Mouse (Mus musculus) kidney, embryonic 15.5 days (tissue): ENCODE measurements around the gene Kansl1l. TPM values are rescaled to one million over a fixed set of nuclear protein-coding genes. Genes with fewer than 3 reads are reported as not detected.
A peak's percentile ranks its signal among the peaks of the same experiment; 100 is the strongest.

ENCODE experiments used
- ATAC-seq: fragments of 200-750 bp; cut with Nextera tagmentation; replicated peaks from 2 replicates; pipeline ENCODE4 v1.8.0; 2017; ENCODE audit warnings: moderate TSS enrichment; ENCODE audit not compliant: low FRiP score
- H3K27ac ChIP-seq: fragments of 300-500 bp; sonication (generic); 2 replicates; pipeline ENCODE4 v1.5.1; 2015; ENCODE audit warnings: mild to moderate bottlenecking, inconsistent platforms
- H3K27me3 ChIP-seq: fragments of 300-500 bp; sonication (generic); 2 replicates; pipeline ENCODE4 v1.6.1; 2015; ENCODE audit warnings: inconsistent platforms
- H3K36me3 ChIP-seq: fragments of 300-500 bp; sonication (generic); 2 replicates; pipeline ENCODE4 v1.6.1; 2015; ENCODE audit warnings: inconsistent platforms
- H3K4me1 ChIP-seq: fragments of 300-500 bp; sonication (generic); 2 replicates; pipeline ENCODE4 v1.6.1; 2015; ENCODE audit warnings: inconsistent platforms
- H3K4me2 ChIP-seq: fragments of 300-500 bp; sonication (generic); 2 replicates; pipeline ENCODE4 v1.6.1; 2015; ENCODE audit warnings: moderate library complexity, mild to moderate bottlenecking, inconsistent platforms
- H3K4me3 ChIP-seq: fragments of 300-500 bp; sonication (generic); replicated peaks from 2 replicates; pipeline ENCODE4 v1.5.1; 2015; ENCODE audit warnings: mild to moderate bottlenecking, inconsistent platforms
- H3K9ac ChIP-seq: fragments of 300-500 bp; sonication (generic); 2 replicates; pipeline ENCODE4 v1.6.1; 2015; ENCODE audit warnings: mild to moderate bottlenecking, inconsistent platforms
- H3K9me3 ChIP-seq: fragments of 300-500 bp; sonication (generic); replicated peaks from 2 replicates; pipeline ENCODE4 v1.6.1; 2016; ENCODE audit warnings: inconsistent platforms
- WGBS: fragments of 180-500 bp; shearing (Covaris S2); methylation state at CpG from one replicate; pipeline ENCODE4 v1.1.7; 2015; ENCODE audit warnings: mixed read lengths; 5-methylcytosine and 5-hydroxymethylcytosine counted together
- polyA plus RNA-seq: library from polyadenylated mRNA; unstranded; fragments of >200 nt; fragmentation: Nextera tagmentation; extraction: Ambion mirVana; gene quantifications from 2 replicates; pipeline ENCODE4 v1.2.1, GENCODE M21; 2015

Kansl1l gene
- polyA plus RNA-seq, 1 experiment from 2014 or later, result 20.1 TPM

DNA sequence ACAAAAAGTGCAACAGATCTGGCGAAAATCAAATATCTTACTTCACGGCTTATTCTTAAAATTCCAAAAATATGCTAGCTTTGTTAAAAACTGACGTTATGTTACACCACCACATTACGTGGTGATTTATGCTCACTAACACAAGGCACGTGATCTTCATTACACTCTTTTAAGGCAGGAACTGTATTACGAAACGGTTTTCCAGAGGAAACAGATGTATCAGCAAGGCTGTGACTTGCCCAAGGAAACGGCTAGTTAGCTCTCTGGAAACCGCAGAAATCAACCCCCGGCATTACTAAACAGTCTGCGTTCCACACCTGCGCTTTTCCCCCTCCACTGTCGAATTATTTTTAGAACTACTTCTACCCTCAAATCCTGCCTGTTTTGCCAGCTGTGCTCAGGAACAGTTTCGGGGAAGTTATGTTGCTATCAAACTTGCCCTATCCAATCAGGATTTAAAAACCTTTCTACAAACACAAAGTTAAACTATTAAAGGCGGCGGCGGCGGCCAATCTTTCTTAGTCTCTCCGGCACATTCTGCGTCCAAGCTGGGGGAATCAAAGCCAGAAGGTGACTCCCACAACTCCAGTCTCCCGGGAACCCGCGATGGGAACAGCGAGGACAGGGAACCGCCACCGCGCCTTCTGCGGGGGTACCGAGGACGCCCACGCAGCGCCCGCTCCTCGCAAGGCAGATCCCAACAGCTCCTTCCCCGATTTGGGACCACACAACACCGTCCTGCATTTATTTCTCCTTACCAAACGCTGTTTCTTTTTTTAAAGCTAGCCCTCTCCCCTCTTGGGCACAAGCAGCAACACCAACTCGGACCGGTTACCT, 1.2 kb downstream of the Kansl1l start:
- no peaks in the 10 kb centered on the region for H3K36me3 ChIP-seq
- H3K4me3 ChIP-seq, result peak overlapping the region; percentile 67
- peak overlapping the region; percentile 66 for H3K4me2 ChIP-seq
- H3K27me3 ChIP-seq, result peaks cover 14% of the 10 kb centered on the region; the same call in 1 of the 2 replicates
- peak overlapping the region; percentile 73 for H3K9ac ChIP-seq
- ATAC-seq, result peak; percentile 37
- H3K27ac ChIP-seq, result peak overlapping the region; percentile 98
- WGBS, result under 1% methylated on average over 39 of the region's 39 CpGs
- peaks cover 7% of the 10 kb centered on the region; the same call in 1 of the 2 replicates for H3K4me1 ChIP-seq
- no peaks in the 10 kb centered on the region for H3K9me3 ChIP-seq

DNA sequence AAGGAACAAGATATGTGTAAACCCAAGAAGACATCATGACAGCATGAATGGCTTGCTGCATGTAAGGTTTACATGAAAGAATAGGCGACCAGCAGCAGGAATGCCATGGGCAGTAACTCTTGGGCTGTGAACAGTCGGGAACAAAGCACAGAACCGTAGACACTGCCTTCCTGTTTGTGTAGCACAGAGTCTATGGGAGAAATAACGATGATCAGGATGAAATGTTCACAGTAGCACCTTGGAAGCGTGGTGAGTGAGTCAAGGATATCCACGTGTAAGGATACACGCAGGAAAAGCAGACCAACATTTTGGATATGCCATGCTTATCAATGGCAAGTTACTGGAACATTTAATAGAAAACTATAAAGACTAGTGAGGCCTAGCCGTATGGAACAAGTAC, 2.6 kb downstream of the Kansl1l start:
- peaks cover 10% of the 10 kb centered on the region; the same call in 1 of the 2 replicates for H3K27me3 ChIP-seq
- 0 out of 2 replicates have a peak overlapping the region, but pooled peaks have one; percentile 27 for H3K27ac ChIP-seq
- H3K9ac ChIP-seq, result no peak overlapping the region
- 48% methylated on average over 8 of the region's 8 CpGs for WGBS
- peaks cover 7% of the 10 kb centered on the region for H3K4me1 ChIP-seq
- H3K36me3 ChIP-seq, result no peaks in the 10 kb centered on the region
- peak overlapping the region; percentile 25 for H3K4me3 ChIP-seq
- ATAC-seq, result no peak
- no peaks in the 10 kb centered on the region for H3K9me3 ChIP-seq
- H3K4me2 ChIP-seq, result peak overlapping the region; percentile 66

DNA sequence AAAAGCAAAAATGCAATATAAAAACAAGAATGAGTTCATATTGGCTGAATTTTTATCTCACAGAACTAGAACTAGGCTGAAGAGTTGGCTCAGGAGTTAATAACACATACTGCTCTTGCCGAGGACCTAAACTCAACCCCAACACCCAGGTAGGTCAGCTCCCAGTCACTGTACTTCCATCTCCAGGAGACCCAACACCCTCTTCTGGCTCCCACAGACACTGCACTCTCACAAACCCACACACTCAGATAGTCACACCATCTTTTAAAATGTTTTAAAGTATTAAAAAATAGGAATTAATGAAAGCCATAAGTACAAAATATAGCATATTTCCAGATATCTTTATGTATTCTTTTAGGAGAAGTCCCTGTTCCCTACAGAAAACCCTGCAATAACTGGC, 4.2 kb downstream of the Kansl1l start:
- H3K9me3 ChIP-seq, result no peaks in the 10 kb centered on the region
- H3K4me2 ChIP-seq, result no peak overlapping the region
- peaks cover 7% of the 10 kb centered on the region for H3K4me1 ChIP-seq
- H3K4me3 ChIP-seq, result no peak overlapping the region
- ATAC-seq, result no peak
- H3K9ac ChIP-seq, result no peak overlapping the region
- H3K36me3 ChIP-seq, result 0 out of 2 replicates have a peak, but pooled peaks cover 2% of the 10 kb centered on the region
- WGBS, result 86% methylated on average over 1 of the region's 1 CpGs
- no peaks in the 10 kb centered on the region for H3K27me3 ChIP-seq
- H3K27ac ChIP-seq, result 0 out of 2 replicates have a peak overlapping the region, but pooled peaks have one; percentile 41

GRCm38 (mm10) chr1:66806821-66807220, 10.5 kb downstream of the Kansl1l start:
- H3K27ac ChIP-seq, result no peak overlapping the region
- WGBS, result 83% methylated on average over 1 of the region's 1 CpGs
- no peak for ATAC-seq
- H3K27me3 ChIP-seq, result no peaks in the 10 kb centered on the region
- H3K4me3 ChIP-seq, result no peak overlapping the region
- no peaks in the 10 kb centered on the region for H3K9me3 ChIP-seq
- peaks cover 4% of the 10 kb centered on the region for H3K36me3 ChIP-seq
- H3K4me2 ChIP-seq, result no peak overlapping the region
- no peaks in the 10 kb centered on the region; the same call in 1 of the 2 replicates for H3K4me1 ChIP-seq
- no peak overlapping the region for H3K9ac ChIP-seq

GRCm38 (mm10) chr1:66805408-66805807, 12.0 kb downstream of the Kansl1l start:
- H3K4me1 ChIP-seq, result no peaks in the 10 kb centered on the region; the same call in 1 of the 2 replicates
- no peak overlapping the region for H3K4me3 ChIP-seq
- WGBS, result 80% methylated on average over 1 of the region's 1 CpGs
- no peak for ATAC-seq
- no peaks in the 10 kb centered on the region for H3K9me3 ChIP-seq
- peaks cover 16% of the 10 kb centered on the region for H3K36me3 ChIP-seq
- no peak overlapping the region for H3K9ac ChIP-seq
- no peak overlapping the region for H3K4me2 ChIP-seq
- no peak overlapping the region for H3K27ac ChIP-seq
- no peaks in the 10 kb centered on the region for H3K27me3 ChIP-seq

DNA sequence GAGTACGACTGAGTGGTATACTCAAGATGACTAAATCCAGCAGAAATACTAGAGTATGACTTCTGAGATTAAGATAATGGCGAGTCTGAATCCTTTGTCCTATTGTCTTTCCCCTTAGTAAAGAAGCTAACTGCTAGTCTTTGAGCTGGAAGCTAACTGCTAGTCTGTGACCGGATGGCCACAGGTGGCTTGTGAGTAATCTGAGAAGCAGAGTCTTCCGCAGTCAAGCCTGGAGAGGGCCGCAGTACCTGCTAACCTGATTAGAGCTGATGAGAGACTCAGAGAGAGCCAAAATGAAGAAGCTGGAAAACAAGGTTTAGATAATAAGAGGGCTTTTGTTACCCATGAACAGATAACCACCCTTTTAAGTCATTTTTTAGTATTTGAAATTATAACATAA, 12.7 kb downstream of the Kansl1l start:
- H3K4me1 ChIP-seq, result no peaks in the 10 kb centered on the region; the same call in 1 of the 2 replicates
- WGBS, result 69% methylated on average over 5 of the region's 5 CpGs
- H3K4me2 ChIP-seq, result no peak overlapping the region
- no peak overlapping the region for H3K4me3 ChIP-seq
- no peak overlapping the region for H3K27ac ChIP-seq
- H3K9me3 ChIP-seq, result no peaks in the 10 kb centered on the region
- no peak for ATAC-seq
- no peaks in the 10 kb centered on the region for H3K27me3 ChIP-seq
- no peak overlapping the region for H3K9ac ChIP-seq
- H3K36me3 ChIP-seq, result peaks cover 23% of the 10 kb centered on the region

DNA sequence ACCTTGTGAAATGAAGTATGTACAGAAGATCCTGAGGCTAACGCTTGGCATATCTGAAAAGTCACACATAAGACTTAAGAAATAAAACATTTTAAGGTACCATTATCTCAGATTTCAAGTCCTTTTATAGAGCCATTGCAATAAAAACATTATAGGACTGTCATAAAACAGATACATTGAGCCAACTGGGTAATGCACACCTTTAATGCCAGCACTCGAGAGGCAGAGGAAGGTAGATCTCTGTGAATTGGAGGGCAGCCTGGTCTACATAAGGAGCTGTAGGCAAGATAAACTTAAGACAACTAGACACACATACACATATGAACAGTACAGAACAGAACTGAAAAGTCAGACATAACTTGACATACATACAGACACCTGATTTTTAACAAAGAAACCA, 19.4 kb downstream of the Kansl1l start:
- Histone ChIP-seq H3K4me1 (no peaks in the 10 kb centered on the region), H3K27me3 (no peaks in the 10 kb centered on the region), H3K4me2 (no peak overlapping the region), H3K9me3 (no peaks in the 10 kb centered on the region), H3K27ac (no peak overlapping the region), H3K9ac (no peak overlapping the region), H3K36me3 (peaks cover 39% of the 10 kb centered on the region), H3K4me3 (no peak overlapping the region)
- no peak for ATAC-seq
- WGBS, result 81% methylated on average over 2 of the region's 2 CpGs

DNA sequence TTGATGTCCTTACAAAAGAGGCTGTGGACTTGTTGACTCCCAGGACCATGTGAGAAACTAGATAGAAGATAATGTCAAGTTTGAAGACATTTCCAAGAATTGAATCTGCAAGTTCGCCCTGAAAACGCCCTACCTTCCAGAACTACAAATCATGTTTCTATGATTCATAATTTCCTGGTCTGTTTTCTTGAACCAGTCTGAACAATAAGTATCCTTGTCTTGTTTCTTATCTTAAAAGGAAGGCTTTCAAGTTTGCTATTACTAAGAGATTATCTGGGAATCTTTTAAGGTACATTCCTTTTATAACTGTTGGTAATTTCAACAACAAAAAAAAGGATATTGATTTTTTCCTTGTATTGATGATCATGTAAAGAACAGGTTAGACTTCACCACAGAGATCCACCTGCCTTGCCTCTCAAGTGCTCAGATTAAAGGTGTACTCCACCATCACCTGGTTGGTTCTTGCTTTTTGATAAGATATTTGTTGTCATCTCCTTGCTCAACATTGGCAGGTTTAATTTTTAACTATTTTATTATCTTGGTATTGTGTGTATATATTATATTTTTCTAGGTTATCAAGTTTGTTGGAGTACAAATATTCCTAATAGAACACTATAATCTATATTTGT, 24.4 kb downstream of the Kansl1l start:
- WGBS, result 80% methylated on average over 2 of the region's 2 CpGs
- Histone ChIP-seq H3K27me3 (no peaks in the 10 kb centered on the region), H3K4me1 (no peaks in the 10 kb centered on the region), H3K9ac (no peak overlapping the region), H3K4me2 (no peak overlapping the region), H3K27ac (no peak overlapping the region), H3K9me3 (no peaks in the 10 kb centered on the region), H3K36me3 (peaks cover 13% of the 10 kb centered on the region; the same call in 1 of the 2 replicates), H3K4me3 (no peak overlapping the region)
- no peak for ATAC-seq

- WGBS, result 54% methylated on average over 2 of the region's 2 CpGs
- H3K36me3 ChIP-seq, result no peaks in the 10 kb centered on the region
- H3K27me3 ChIP-seq, result no peaks in the 10 kb centered on the region
- H3K4me1 ChIP-seq, result no peaks in the 10 kb centered on the region
- no peak overlapping the region for H3K4me3 ChIP-seq
- no peaks in the 10 kb centered on the region for H3K9me3 ChIP-seq
- H3K9ac ChIP-seq, result no peak overlapping the region
- H3K4me2 ChIP-seq, result no peak overlapping the region
- H3K27ac ChIP-seq, result no peak overlapping the region
- ATAC-seq, result no peak
Observed at GRCm38 (mm10) chr1:66782296-66782695, 35.1 kb downstream of the Kansl1l start.

DNA sequence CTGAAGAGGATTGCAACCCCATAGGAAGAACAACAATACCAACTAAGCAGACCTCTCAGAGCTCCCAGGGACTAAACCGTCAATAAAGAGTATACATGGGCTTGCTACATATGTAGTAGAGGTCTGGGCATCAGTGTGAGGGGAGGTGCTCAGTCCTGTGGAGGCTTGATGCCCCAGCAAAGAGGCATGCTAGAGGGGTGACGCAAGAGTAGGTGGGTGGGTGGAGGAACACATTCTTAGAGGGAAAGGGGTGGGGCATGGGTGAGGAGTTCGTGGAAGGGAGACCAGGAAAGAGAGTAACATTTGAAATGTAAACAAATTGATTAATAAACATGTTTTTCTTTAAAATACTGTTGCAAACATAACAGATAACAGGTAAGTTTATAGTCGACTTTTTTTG, 36.3 kb downstream of the Kansl1l start:
- ATAC-seq, result no peak
- H3K4me2 ChIP-seq, result no peak overlapping the region
- no peaks in the 10 kb centered on the region for H3K9me3 ChIP-seq
- H3K9ac ChIP-seq, result no peak overlapping the region
- no peak overlapping the region for H3K27ac ChIP-seq
- H3K4me3 ChIP-seq, result no peak overlapping the region
- H3K36me3 ChIP-seq, result no peaks in the 10 kb centered on the region
- no peaks in the 10 kb centered on the region for H3K27me3 ChIP-seq
- no peaks in the 10 kb centered on the region for H3K4me1 ChIP-seq
- WGBS, result 86% methylated on average over 4 of the region's 4 CpGs

DNA sequence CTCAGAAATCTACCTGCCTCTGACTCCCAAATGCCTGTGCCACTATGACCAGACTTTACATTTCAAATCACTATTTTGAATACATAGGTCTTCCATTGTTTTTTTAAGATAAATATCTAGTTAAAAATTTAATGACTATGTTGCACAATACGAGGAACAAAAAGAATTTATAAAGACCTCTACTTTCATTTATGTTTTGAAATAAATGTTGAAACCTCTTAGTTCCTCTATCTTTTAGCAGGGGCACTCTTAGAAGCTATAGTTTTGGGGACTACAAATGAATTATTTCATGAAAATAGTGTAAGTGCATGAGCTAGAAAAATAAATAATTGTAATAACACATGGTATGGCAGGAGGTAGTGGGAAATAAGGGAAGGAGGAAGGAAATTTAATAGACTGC, 38.6 kb downstream of the Kansl1l start:
- H3K27ac ChIP-seq, result no peak overlapping the region
- no peak overlapping the region for H3K4me3 ChIP-seq
- ATAC-seq, result no peak
- no peaks in the 10 kb centered on the region for H3K9me3 ChIP-seq
- H3K4me2 ChIP-seq, result no peak overlapping the region
- no peaks in the 10 kb centered on the region for H3K27me3 ChIP-seq
- WGBS, result 70% methylated on average over 1 of the region's 1 CpGs
- H3K9ac ChIP-seq, result no peak overlapping the region
- no peaks in the 10 kb centered on the region for H3K4me1 ChIP-seq
- H3K36me3 ChIP-seq, result no peaks in the 10 kb centered on the region

DNA sequence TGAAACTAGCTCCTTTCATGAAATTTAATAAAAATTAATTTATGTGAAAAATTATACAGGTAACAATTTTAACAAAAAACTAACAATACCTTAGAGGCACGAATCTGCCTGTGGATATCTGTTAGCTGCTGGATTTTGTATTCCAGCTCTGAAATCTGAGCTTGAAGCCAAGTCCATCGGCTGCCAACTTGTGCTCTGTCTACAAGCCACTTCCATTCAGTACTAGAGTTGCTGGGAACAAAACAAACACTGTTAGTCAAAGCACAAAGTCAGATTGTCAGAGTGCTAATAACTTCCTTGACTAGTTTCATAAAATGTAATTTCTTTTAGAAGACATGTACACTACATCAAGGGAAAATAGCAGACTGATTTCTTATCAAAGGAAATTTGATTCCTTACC, 39.5 kb downstream of the Kansl1l start:
- H3K4me3 ChIP-seq, result no peak overlapping the region
- ATAC-seq, result no peak
- no peak overlapping the region for H3K4me2 ChIP-seq
- H3K9me3 ChIP-seq, result no peaks in the 10 kb centered on the region
- 74% methylated on average over 2 of the region's 2 CpGs for WGBS
- H3K4me1 ChIP-seq, result no peaks in the 10 kb centered on the region
- H3K27me3 ChIP-seq, result no peaks in the 10 kb centered on the region
- H3K9ac ChIP-seq, result no peak overlapping the region
- peaks cover 5% of the 10 kb centered on the region; the same call in 1 of the 2 replicates for H3K36me3 ChIP-seq
- no peak overlapping the region for H3K27ac ChIP-seq
